Mouse (Mus musculus) cerebral cortex, adult 2 months (tissue): Measurements from ENCODE around the gene Olfr995.

Experiments used
- WGBS: fragments of 180-500 bp; shearing (Covaris S2); methylation state at CpG from one replicate; pipeline ENCODE4 v1.1.7; 2018; 5-methylcytosine and 5-hydroxymethylcytosine counted together

Olfr995 gene

GRCm38 (mm10) chr2:85443539-85443938 is at the start of gene Olfr995:
Gene Olfr995, minus strand, starts transcription at chr2:85443639.
- WGBS = 47% methylated on average over 1 of the region's 1 CpGs

- 80% methylated on average over 5 of the region's 5 CpGs for WGBS
Observed at GRCm38 (mm10) chr2:85490396-85490795, 47.0 kb upstream of the Olfr995 start.

GRCm38 (mm10) chr2:85466801-85467325 is 23.4 kb upstream of the Olfr995 start:
- WGBS = 82% methylated on average over 3 of the region's 3 CpGs

- WGBS = 93% methylated on average over 3 of the region's 3 CpGs
Observed at GRCm38 (mm10) chr2:85436351-85436750, 7.1 kb downstream of the Olfr995 start, which contains the start of gene Olfr994. Gene Olfr994, minus strand, starts transcription at chr2:85436451.

- 40% methylated on average over 1 of the region's 1 CpGs for WGBS
Observed at GRCm38 (mm10) chr2:85425893-85426292, 17.5 kb downstream of the Olfr995 start.

GRCm38 (mm10) chr2:85414777-85415176 is 28.7 kb downstream of the Olfr995 start, which contains the start of gene Olfr993:
Gene Olfr993, minus strand, starts transcription at chr2:85414877.

GRCm38 (mm10) chr2:85409369-85409768 is 34.1 kb downstream of the Olfr995 start, which contains the start of gene Olfr992:
Gene Olfr992, minus strand, starts transcription at chr2:85409469.
- 79% methylated on average over 2 of the region's 2 CpGs for WGBS
